Mouse (Mus musculus): Measurements from ENCODE around the gene Sulf2. TPM values are rescaled to one million over a fixed set of nuclear protein-coding genes. Genes with fewer than 3 reads are reported as not detected.

Gene Sulf2
- total RNA-seq, 2 experiments from 2014 or later, result 47.4 to 72.6 TPM

DNA sequence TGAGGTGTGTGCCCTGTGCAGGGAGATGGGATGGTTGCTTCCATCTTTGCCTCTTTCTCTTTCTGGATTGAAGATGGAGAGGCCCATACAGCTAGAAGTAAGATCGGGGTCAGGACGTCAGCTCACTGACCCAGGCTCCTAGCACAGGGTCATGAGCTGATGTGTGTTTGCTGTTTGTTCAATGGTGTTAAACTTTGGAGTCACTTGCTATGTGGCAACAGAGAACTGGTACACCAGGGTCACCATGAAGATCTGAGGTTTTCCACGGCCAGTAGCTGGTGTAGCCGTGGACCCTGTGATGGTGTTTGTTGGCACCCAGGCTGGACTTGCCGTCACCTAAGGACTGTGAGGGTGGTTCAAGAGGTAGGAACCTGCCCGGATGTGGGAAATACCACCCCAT, 63.1 kb downstream of the Sulf2 start:
- no peak for ATAC-seq (ENCODE audit: poor library complexity, severe bottlenecking)

DNA sequence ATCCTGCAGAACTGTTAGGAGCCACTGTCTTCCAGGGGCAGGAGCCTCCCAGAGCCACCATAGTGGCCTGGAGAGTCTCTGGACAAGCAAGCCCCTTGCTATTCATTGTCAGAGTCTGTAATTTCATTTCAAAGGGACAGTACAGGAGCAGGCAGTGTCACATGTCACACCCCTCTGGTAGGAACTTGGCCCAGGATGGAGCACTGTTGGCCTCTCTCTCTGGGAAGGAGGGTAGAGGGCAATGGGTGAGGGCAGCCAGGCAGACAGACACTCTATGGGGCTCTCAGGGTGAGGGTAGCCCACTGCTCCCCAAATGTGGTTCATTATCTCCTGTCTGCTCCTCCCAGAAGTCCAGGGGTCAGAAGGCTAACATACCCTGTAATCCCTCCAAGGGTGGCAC, 63.9 kb downstream of the Sulf2 start:
- ATAC-seq (ENCODE audit: poor library complexity, severe bottlenecking), result no peak

DNA sequence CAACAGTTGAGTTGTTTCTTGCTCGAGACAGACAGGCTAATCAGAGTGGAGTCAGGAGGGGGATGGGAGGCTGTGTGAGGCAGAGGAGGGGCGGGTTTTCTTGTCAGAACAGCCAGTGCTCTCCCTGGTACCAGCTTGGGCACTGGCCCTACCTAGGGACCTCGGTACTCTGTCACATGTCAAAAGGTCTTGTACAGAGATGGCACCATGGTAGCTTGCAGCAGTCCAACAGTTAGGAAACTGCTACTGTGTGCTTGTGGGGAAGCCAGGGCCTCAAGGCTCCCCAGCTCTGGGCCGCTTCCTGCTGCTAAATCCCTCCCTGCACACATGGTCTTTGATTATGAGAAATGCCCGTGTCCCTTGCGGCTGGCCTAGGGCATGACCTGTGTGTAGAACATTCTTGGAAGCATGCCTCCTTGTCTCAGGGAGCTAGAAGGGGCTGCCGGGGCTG, 65.3 kb downstream of the Sulf2 start:
- no peak for ATAC-seq (ENCODE audit: poor library complexity, severe bottlenecking)

- no peak for ATAC-seq (ENCODE audit: poor library complexity, severe bottlenecking)
Measured at GRCm38 (mm10) chr2:166088991-166089390, 66.5 kb downstream of the Sulf2 start.

DNA sequence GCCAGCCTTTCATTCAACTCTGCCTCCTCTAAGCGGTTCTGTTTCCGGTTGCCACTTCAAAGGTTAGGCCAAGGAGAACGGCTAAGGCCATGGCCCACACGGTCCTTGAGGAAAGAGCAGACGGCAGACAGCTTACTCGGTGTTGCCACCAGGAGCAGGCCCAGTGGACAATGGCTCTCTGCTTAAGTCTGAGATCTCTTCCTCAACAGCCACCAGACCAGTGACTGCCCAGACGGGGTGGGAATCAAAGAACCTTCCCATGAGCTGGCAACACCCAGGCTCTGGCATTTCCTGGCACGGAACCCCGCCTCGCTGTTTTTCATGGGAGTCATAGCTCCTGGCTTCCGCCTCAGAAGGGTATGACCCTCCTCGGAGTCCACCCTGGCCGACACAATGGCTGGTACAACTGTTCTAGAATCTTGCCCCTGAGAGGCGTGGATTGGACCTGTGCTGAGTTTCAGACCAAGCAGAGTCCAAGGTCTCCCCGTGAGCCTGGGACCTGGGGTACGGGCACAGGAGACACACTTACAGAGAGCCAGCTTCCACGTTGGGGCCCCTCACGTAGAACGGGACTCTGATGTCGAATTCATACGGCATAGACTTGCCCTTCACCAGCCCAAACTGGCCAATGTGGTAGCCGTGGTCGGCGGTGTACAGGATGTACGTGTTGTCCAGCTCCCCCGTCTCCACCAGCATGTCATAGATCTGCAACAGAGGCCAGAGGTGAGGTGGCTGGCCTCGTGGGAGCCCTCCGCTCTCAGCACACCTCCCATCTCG, 68.8 kb downstream of the Sulf2 start:
- no peak for ATAC-seq (ENCODE audit: poor library complexity, severe bottlenecking)

- ATAC-seq (ENCODE audit: poor library complexity, severe bottlenecking), result no peak
Measured at GRCm38 (mm10) chr2:166085780-166086179, 69.7 kb downstream of the Sulf2 start.

GRCm38 (mm10) chr2:166084964-166085363, 70.5 kb downstream of the Sulf2 start:
- ATAC-seq (ENCODE audit: poor library complexity, severe bottlenecking), result peak; percentile 46

DNA sequence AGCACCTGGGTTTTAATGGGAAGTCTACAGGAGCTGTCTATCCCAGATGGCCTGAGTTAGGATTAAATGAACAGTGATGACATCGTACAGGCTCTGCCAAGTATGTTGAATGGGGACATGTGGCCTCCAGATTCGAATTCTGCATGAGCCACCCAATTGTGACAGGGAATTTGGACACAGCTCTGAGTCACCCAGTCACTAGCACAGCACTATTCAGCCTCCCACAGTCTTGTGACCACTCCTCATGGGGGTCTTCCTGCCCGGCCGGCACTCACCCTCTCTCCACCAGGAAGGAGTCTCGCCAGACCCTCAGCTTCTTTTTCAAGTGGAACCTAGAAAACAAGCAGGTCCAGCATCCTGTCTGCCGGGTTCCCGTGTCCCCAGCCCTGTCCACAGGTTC, 71.4 kb downstream of the Sulf2 start:
- no peak for ATAC-seq (ENCODE audit: poor library complexity, severe bottlenecking)

GRCm38 (mm10) chr2:166083542-166084031, 71.9 kb downstream of the Sulf2 start:
- peak; percentile 30 for ATAC-seq (ENCODE audit: poor library complexity, severe bottlenecking)

DNA sequence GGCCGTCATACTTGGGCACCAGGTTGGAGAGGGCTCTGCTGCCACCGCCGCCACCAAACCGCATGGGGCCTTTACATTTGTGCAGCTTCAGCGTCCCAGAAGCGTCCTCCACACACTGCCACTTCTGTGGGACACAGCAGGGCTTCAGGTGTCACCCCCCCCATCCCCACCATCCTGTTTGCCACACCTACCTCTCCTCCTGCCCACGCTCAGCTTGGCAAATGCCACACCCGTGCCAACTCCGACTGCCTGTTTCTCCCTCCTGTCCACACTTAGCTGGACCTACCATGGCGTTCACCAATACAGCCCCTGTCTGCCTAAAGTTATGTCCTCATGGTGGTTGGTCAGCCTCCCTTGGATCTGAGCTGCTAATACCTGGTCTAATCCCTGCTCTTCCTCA, 72.8 kb downstream of the Sulf2 start:
- no peak for ATAC-seq (ENCODE audit: poor library complexity, severe bottlenecking)

DNA sequence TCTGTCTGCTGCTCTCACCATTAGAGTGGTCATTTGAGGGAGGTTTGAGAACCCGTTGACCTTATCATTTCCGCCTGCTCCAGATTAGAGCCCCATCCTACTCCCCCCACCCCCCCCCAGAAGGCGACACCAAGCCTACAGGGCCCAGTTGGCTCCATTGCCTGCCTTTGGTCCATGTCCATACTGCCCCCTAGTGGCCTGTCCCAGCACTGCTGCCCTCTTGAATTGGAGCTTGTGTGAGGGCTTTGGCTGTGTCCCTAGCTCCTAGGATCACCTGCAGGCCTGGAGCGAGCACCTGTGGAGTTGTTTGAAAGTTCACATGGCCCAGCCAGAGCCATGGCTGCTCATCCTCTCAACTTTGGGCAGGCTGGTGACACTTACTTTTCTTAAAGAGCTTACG, 73.3 kb downstream of the Sulf2 start:
- peak; percentile 57 for ATAC-seq (ENCODE audit: poor library complexity, severe bottlenecking)

DNA sequence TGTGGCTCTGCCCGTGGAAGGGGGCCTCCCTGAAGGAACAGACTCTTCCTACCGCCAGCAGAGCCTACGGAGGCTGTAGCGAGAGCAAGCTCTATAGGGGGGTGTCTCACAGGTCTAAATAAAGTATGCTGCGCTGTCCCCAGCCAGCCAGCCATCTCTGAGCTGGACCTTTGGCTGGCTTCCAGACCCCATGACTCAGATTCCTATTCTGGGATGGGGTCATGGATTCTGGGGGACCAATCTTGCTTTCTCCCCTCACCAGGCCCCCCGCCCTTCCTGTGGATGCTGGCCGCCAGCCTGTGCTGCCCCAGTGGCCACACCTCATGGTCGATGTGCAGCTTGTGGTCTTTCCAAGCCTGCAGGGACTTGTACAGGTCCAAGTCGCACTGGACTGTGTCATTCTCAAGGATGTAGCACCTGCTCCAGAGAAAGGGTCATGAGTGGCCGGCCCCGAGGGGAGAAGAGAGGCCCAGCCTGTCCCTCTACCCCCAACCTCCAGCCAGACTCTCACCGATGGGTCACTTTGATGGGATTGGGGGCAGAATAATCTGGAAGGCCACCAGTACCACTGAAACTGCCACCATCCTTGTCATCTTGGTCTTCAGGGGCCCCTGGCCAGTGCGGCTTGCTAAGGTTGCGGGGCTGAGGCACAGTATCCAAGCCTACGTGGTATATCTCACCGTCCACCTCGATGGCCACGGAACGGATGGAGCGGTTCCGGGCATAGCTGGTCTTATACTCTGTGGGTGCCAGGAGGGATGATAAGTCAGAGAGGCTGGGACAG, 74.3 kb downstream of the Sulf2 start:
- ATAC-seq (ENCODE audit: poor library complexity, severe bottlenecking), result no peak

DNA sequence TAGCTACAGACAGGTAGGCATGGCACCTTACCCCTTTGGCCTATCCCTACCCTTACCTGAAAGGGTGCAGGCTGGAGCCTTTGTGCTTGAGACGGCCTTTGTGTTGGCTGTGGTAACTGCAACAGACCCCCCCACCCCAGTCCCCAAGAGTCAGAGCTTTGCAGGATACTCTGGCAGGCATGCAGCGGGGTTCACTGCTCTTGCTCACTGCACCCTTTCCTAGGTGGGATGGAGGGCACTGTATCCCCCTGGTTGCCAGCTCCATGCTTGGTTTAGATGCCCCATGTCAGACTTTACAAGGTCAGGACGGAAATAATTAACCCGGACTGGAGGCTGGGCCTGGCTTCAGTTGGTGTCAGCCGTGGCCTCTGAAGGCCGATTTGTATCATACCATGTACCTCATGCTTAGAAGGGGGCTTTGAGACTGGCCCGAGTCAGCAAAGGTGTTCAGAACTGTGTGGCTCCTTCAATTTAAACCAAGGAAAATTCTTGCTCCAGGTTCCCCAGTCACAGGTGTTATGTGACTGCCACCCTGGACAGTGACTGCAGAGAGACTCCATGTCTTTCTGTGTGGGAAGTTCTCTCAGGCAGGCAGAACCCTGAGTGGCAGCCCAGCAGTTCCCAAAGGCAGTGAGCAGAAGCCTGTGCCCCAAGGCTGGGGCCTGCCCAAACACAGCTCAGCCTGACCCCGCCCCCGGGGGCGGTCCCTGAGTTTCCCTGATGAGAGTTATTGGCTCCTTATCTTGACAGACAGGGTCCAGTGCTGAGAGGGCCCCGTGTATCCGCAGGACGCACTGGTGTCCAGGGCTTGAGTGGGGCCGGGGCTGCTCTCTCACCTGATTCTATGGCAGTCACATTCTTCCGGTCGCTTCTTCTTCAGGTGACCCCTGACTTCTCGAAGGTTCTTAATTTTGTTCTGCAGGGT, 75.2 kb downstream of the Sulf2 start:
- no peak for ATAC-seq (ENCODE audit: poor library complexity, severe bottlenecking)

DNA sequence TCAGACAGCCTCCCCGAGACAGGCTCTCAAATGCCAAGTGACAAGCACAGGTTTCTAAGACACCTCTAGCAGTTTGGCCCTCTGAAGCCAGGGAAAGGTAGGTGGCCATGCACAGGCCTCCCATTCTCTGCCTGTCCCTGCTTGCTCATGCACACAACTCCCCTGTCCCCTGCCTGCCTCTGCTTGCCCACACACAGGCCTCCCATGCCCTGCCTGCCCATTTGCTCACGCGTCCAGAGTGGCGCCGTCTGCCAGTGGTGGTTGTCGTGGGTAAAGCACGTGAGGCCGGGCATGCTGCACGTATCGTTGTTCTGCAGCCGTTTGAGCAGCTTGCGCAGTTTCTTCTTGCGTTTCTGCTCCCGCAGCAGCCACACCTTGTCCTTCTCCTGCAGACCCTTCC, 76.2 kb downstream of the Sulf2 start:
- 0 out of 2 replicates have a peak, but pooled peaks have one; percentile 16 for ATAC-seq (ENCODE audit: poor library complexity, severe bottlenecking)

DNA sequence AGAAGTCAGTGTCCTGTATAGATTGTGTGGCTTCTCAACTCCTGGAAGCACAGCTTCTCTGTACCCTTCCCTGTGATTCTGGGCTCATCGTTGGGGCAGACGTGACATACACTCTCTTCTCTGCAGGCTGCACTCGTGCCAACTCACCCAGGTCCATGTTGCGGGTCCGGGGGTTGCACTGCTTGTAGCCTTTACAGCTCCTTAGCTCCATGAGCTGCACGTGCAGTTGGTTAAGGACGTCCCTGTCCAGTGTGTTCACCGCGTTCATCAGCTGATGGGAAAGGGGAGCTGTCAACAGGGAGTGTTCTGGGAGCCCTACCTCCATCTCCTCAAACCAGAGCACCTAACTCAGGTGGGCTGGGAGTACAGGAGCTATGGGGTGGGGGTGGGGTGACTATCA, 78.1 kb downstream of the Sulf2 start:
- ATAC-seq (ENCODE audit: poor library complexity, severe bottlenecking), result no peak

DNA sequence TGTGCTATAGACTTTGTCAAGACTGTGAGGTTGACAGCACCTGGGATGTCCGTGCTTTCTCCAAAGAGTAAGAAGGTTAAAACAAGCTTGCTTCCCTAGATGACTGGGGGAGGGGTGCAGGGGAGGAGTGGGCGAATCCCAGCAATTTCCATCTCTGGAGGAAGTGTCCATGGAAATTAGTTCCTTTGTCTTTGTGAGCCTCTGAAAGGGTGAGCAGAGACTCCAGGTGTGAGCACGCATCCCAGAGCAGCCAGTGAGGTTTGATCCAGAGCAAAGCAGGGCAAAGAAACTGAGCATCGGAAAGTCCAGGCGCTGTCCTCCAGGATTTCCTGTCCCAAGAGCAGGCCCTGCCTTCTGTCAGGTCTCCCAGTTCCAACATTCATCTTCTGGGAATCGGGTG, 81.1 kb downstream of the Sulf2 start:
- ATAC-seq (ENCODE audit: poor library complexity, severe bottlenecking), result no peak

GRCm38 (mm10) chr2:166073082-166073481, 82.4 kb downstream of the Sulf2 start:
- no peak for ATAC-seq (ENCODE audit: poor library complexity, severe bottlenecking)

DNA sequence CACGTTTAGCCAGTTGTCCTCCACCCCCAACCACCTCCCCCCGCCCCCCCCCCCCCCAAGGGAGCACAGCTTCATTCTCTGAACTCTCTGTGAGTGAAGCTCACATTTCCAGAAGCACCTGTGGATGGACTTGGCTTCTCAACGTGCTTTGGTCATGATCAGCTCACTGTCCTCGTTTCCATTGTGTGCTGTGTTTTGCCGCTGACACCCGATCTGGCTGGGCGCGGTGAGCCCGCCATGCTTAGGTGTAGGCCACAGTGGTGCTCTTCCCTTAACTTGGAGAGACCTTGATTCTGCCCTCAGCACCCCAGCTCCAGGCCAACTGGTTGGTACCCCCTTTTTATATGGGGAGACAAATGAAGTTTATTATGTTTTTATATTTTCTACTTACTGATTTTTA, 83.6 kb downstream of the Sulf2 start:
- no peak for ATAC-seq (ENCODE audit: poor library complexity, severe bottlenecking)

DNA sequence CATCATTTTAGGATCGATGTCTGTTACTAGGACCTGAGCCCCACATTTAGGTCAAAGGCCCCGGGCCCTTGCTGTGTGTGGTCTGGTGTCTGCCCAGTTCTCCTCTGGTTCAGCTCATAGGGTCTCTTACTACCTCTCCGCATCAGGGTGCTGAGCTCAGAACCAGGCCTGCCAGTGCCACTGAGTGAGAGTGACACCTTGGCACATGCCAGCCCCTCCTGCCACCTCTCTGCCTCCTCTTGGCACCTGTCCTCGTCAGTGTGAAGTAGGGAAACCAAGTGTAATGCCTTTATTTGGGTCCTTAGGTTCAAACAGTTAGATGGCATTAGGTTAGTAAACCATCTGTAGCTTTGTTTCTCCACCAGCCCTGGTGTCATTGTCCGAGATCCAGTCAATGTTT, 84.0 kb downstream of the Sulf2 start:
- ATAC-seq (ENCODE audit: poor library complexity, severe bottlenecking), result no peak

DNA sequence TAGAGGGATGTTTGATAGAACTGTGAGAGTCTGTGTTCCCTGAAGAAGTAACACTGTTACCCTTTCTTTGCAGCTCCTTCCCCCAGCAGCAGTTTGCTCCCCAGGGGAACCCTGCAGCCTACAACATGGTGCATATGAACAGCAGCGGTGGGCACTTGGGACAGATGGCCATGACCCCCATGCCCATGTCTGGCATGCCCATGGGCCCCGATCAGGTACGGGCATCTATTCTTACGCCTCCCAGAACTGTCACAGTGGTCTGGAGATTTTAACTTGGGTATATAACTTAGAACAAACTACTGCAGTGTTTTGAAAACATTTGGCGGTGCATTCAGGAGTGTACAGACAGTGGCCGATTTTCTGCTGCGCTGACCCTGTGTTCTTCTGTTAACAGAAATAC, 85.7 kb downstream of the Sulf2 start:
- no peak for ATAC-seq (ENCODE audit: poor library complexity, severe bottlenecking)

DNA sequence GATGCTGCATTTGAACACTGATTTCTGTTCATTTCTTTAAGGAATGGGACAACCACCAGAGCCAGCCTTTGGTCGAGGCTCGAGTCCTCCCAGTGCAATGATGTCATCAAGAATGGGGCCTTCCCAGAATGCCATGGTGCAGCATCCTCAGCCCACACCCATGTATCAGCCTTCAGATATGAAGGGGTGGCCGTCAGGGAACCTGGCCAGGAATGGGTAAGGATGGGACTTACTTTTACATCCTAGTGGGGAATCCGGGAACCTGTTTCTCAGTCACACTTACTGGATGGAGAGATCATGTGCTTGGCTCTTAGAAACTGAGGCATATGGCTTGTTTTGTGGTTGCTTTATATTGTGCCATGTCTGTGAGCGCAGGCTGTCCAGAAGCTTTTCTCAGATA, 86.3 kb downstream of the Sulf2 start:
- ATAC-seq (ENCODE audit: poor library complexity, severe bottlenecking), result no peak

All from megakaryocyte, adult 5-6 weeks (primary cell).